Mouse (Mus musculus) left cerebral cortex, postnatal 14 days (tissue): ENCODE data around the gene Dpp4. TPM values are rescaled to one million over a fixed set of nuclear protein-coding genes. Genes with fewer than 3 reads are reported as not detected.

ENCODE experiments used
- DNase-seq, 2 experiments: peaks; one replicate each; pipeline ENCODE4 v3.0.0; 2021 to 2022; ENCODE audit warnings: low spot score in 2 of 2, mixed read lengths in 1 of 2
- intact Hi-C: fragments of 180-260 bp; cut with DNase I; formaldehyde crosslinking; loops from one replicate; pipeline ENCODE4 v1.15.1; 2025
- long read RNA-seq, 2 experiments: library from polyadenylated mRNA; stranded (forward); transcript quantifications; one replicate each; pipeline ENCODE4 v2.0.0; 2021
- total RNA-seq, 2 experiments: library from RNA; stranded (reverse); gene quantifications; 2 replicates each; pipeline ENCODE4 v1.2.3; 2021

The Dpp4 gene
- 1 to 10 TPM; 3.4 TPM for total RNA-seq
- long read RNA-seq, experiment 1, full-length matches to known transcripts = 1 of 6 reads
- long read RNA-seq, experiment 1, partial matches to known transcripts = 4 of 6 reads
- long read RNA-seq, experiment 1, other reads (novel, unspliced or antisense) = 1 of 6 reads
- long read RNA-seq, experiment 2, full-length matches to known transcripts = 2 of 6 reads
- long read RNA-seq, experiment 2, partial matches to known transcripts = 3 of 6 reads
- long read RNA-seq, experiment 2, other reads (novel, unspliced or antisense) = 1 of 6 reads

- no peak for DNase-seq
- intact Hi-C loops = no loop called here
Observed at GRCm38 (mm10) chr2:62412081-62412821, at the start of gene Dpp4. TSS of gene Dpp4 (minus strand) at chr2:62412231.

GRCm38 (mm10) chr2:62460815-62461450 is 48.9 kb upstream of the Dpp4 start:
- intact Hi-C loops = loop anchor here (5.0 kb wide), 1 partner anchor 804 kb away; no protein-coding TSS in a partner anchor
- DNase-seq = no peak

GRCm38 (mm10) chr2:62460231-62460710 is 48.2 kb upstream of the Dpp4 start:
- intact Hi-C loops = loop anchor here (5.0 kb wide), 1 partner anchor 803 kb away; no protein-coding TSS in a partner anchor
- peak in 1 of 2 experiments; percentile 17 for DNase-seq

- intact Hi-C loops = loop anchor here (2.0 to 5.0 kb wide), 6 partner anchors 112 to 802 kb away; partner anchors contain the start of gene Slc4a10
- DNase-seq = no peak
Observed at GRCm38 (mm10) chr2:62459241-62460174, 47.5 kb upstream of the Dpp4 start.

GRCm38 (mm10) chr2:62458070-62458469 is 46.0 kb upstream of the Dpp4 start:
- peak; percentile 43 to 60 for DNase-seq
- intact Hi-C loops = loop anchor here (2.0 to 5.0 kb wide), 5 partner anchors 111 to 651 kb away; partner anchors contain the start of gene Slc4a10

GRCm38 (mm10) chr2:62454991-62455390 is 43.0 kb upstream of the Dpp4 start:
- intact Hi-C loops = loop anchor here (5.0 kb wide), 3 partner anchors 108 to 408 kb away; partner anchors contain the start of gene Slc4a10
- DNase-seq = peak in 1 of 2 experiments; percentile 11

- DNase-seq = peak in 1 of 2 experiments; percentile 40
- intact Hi-C loops = no loop called here
Observed at GRCm38 (mm10) chr2:62454033-62454432, 42.0 kb upstream of the Dpp4 start.

GRCm38 (mm10) chr2:62450364-62450763 is 38.3 kb upstream of the Dpp4 start:
- intact Hi-C loops = no loop called here
- DNase-seq = no peak

GRCm38 (mm10) chr2:62449692-62450346 is 37.8 kb upstream of the Dpp4 start:
- intact Hi-C loops = no loop called here
- DNase-seq = no peak

GRCm38 (mm10) chr2:62440802-62441544 is 28.9 kb upstream of the Dpp4 start:
- intact Hi-C loops = no loop called here
- DNase-seq = no peak

GRCm38 (mm10) chr2:62440083-62440482 is 28.1 kb upstream of the Dpp4 start:
- intact Hi-C loops = no loop called here
- no peak for DNase-seq

GRCm38 (mm10) chr2:62431245-62431795 is 19.3 kb upstream of the Dpp4 start:
- DNase-seq = no peak
- intact Hi-C loops = no loop called here

GRCm38 (mm10) chr2:62425941-62426340 is 13.9 kb upstream of the Dpp4 start:
- intact Hi-C loops = no loop called here

GRCm38 (mm10) chr2:62423343-62423776 is 11.3 kb upstream of the Dpp4 start:
- DNase-seq = no peak

More at GRCm38 (mm10) chr2:62425941-62426340, 13.9 kb upstream of the Dpp4 start:
- DNase-seq = no peak

GRCm38 (mm10) chr2:62422515-62423342 is 10.7 kb upstream of the Dpp4 start:
- no peak for DNase-seq
- intact Hi-C loops = no loop called here

More at GRCm38 (mm10) chr2:62423343-62423776, 11.3 kb upstream of the Dpp4 start:
- intact Hi-C loops = no loop called here

- no peak for DNase-seq
- intact Hi-C loops = no loop called here
Observed at GRCm38 (mm10) chr2:62421229-62421628, 9.2 kb upstream of the Dpp4 start.
